Mouse (Mus musculus): ENCODE data around the gene Ccdc28b.
A peak's percentile ranks its signal among the peaks of the same experiment; 100 is the strongest.

Ccdc28b gene

GRCm38 (mm10) chr4:129584884-129585608 is 38.7 kb downstream of the Ccdc28b start:
- peak; percentile 98 for DNase-seq

GRCm38 (mm10) chr4:129584370-129584769 is 39.4 kb downstream of the Ccdc28b start:
- no peak for DNase-seq

- DNase-seq = no peak
These were observed 41.5 kb downstream of the Ccdc28b start for GRCm38 (mm10) chr4:129582251-129582650.

DNA sequence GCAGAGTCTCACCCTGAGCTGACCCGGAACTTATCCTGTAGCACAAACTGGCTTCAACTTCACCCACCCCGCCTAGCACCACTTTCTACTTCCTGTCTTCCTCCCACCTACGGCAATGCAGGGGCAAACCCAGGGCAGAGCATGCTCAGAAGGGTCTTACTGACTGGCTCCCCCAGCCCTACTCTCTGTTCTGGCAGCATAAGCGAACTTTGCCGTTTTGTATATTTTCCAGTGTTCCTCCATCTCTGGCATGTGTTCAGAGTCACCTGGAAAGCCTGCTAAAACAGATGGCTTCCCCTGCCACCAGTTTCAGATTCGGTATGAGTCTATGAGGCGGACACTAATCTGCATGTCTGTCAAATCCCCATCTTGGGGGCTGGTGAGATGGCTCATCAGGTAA is 43.4 kb downstream of the Ccdc28b start:
- no peak for DNase-seq

GRCm38 (mm10) chr4:129578466-129578865 is 45.3 kb downstream of the Ccdc28b start, which contains the start of gene Fam167b:
Gene Fam167b (minus strand): TSS chr4:129578549.
- DNase-seq = peak; percentile 98

GRCm38 (mm10) chr4:129577688-129578087 is 46.1 kb downstream of the Ccdc28b start:
- no peak for DNase-seq

GRCm38 (mm10) chr4:129576863-129577491 is 46.8 kb downstream of the Ccdc28b start:
- DNase-seq = peak; percentile 96

GRCm38 (mm10) chr4:129575171-129575844 is 48.4 kb downstream of the Ccdc28b start:
- DNase-seq = peak; percentile 94

DNA sequence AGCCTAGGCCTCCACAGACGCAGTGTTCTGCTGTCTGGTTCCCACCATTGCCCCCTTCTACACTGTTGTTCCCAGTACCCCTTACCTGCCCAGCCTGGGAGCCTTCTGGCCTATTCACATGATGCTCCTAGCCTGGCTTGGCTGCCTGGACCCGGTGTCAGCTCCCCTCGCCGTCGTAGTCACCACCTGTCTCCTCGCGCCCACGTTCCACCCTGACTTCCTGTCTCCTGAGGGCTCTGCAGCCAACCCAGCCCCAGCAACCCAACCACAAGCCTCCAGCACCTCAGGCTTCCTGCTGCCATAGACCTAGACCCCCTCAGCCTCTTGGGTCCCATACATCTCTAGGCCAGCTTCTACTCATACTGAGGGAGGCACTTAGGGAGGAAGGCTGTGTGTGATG is 50.3 kb downstream of the Ccdc28b start, which contains the start of gene Lck:
TSS of gene Lck (minus strand) at position 212 of the 400 bp plus-strand sequence.
- peak; percentile 92 for DNase-seq

- no peak for DNase-seq
These were observed 50.7 kb downstream of the Ccdc28b start for GRCm38 (mm10) chr4:129573093-129573370.

GRCm38 (mm10) chr4:129572236-129573092 is 51.3 kb downstream of the Ccdc28b start:
- DNase-seq = peak; percentile 90

DNA sequence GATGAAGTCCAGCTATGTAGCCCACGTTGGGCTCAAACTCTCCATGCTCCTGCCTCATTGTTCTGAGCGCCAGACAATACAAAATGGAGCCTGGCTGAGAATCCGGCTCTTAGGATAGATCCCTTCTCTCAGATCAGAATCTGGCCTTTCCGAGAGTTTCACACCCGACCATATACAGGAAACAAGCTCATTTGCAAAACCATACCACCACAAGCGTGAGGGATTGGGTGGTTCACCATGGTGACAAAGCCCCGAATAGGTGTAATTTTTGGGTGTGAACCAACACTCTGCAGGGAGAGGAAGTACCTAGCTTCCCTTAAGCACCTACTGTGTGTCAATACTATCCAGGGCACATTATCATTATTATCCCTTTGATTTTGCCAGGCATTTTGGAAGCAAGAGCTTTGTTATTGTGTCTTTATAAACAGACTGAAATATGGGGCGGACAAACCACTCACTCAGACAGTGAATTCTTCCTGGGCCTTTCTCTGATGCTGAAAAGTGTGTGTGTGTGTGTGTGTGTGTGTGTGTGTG is 52.1 kb downstream of the Ccdc28b start:
- no peak for DNase-seq

- DNase-seq = no peak
These were observed 53.7 kb downstream of the Ccdc28b start for GRCm38 (mm10) chr4:129570028-129570427.
